Mouse (Mus musculus) CD4-positive, CD25-positive, alpha-beta regulatory T cell, adult 2 months (primary cell): ENCODE results near the gene Qars.

ENCODE experiments used
- DNase-seq: peaks from one replicate; pipeline ENCODE4 v3.0.0-alpha.2; 2012; ENCODE audit warnings: low read depth, low spot score

Qars gene

DNA sequence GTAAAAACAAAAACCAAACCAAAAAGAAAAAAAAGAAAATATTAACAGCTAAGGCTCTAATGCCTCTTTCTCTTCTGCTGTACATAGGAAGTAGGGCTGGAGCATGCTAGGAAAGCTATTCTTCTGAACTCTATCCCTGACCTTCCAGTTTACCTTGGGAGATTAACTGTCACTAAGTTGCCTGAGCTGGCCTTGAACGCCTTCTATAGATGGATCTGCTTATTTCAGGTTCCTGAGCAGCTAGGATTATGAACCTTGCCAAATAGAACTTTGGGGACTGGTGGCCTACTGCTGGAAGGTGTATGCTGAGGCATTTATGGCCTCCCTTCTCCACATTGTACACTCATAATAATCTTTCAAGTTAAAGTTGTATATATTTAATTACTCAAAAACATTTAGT, 23.4 kb downstream of the Qars start:
- DNase-seq: no peak

DNA sequence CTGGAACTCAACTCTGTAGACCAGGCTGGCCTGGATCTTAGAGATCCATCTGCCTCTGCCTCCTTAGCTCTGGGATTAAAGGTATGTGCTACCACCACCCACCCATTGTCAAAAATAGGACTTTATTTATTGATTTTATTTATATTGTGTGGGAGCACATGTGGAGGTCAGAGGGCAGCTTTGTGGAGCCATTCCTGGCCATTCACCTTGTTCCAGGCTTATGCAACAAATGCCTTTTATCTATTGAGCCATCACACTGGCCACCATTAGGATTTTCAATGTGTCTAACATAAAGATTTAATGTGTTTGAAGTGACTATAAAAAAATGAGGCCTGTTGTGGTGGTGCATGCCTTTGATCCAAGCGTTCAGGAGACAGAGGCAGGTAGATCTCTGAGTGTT, 24.0 kb downstream of the Qars start:
- no peak for DNase-seq

DNA sequence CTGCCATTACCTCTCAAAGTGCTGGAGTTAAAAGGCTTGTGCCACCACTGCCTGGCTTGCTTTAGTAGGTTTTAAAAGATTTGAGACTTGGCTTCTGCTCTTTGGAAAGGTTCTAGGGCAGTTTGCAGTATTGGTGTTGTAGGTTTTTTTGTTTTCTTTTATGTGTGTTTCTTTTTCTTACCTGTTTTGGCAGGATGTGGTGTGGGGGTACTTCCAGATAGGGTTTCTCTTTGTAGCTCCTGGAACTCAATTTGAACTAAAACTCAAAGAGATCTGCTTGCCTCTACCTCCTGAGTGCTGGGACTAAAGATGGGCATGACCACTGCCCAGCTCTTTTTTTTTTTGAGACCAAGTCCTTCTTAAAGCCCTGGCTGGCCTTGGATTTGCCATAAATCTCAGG, 33.3 kb downstream of the Qars start:
- DNase-seq: peak; percentile 45

DNA sequence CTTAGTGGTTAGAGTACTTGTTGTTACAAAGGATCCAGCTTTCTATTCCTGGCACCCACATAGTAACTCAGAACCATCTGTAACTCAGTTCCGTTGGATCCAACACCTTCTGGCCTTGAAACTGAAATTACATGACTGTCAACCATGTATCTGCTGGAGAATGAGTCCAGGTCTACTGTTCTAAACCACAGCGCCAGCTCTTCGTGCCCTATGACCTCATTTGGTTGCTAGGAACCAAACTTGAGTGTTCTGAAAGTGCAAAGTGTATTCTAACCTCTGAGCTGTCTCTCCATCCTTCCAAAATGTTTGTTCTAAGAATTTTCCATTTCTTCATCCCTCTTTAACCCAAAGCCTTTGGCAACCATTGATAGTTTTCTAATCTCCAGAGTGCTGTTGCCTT, 38.5 kb downstream of the Qars start:
- DNase-seq: no peak

GRCm38 (mm10) chr9:108546875-108547274, 39.4 kb downstream of the Qars start:
- DNase-seq: no peak

DNA sequence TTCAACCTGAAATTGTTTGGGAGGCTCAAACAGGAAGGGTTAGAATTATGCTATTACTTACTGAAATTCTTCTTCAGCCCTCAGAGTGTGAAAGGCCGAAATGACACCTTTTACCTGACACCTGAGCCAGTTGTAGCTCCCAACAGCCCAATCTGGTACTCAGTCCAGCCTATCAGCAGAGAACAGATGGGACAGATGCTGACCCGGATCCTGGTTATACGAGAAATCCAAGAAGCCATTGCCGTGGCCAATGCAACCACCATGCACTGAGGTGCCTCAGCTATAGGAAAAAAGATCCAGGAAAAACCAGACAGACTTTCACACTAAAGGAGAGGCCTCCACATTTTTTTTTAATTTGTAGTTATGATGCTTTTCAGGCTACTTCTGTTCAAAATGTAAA, 51.7 kb downstream of the Qars start:
- DNase-seq: no peak

- peak; percentile 98 for DNase-seq
Measured at GRCm38 (mm10) chr9:108560227-108560841, 52.8 kb downstream of the Qars start, which contains the start of gene Impdh2. Gene Impdh2 (plus strand): TSS chr9:108560286.

- DNase-seq: no peak
Measured at GRCm38 (mm10) chr9:108563671-108564070, 56.2 kb downstream of the Qars start.

GRCm38 (mm10) chr9:108564131-108564530, 56.6 kb downstream of the Qars start:
- no peak for DNase-seq
